9 mouse cellular contexts compared by ENCODE assay signal in genomic region chr7:127928596-127928995, GRCm38 (mm10). TPM values are rescaled to one million over a fixed set of nuclear protein-coding genes. Genes with fewer than 3 reads are reported as not detected.
DNase-seq lines count a peak whose midpoint lies in the region; ATAC-seq and TF ChIP-seq lines count a peak whose summit lies in the region.
"Had no signal": no experiment of that assay in that cellular context is flagged by ENCODE, and none has a peak within 500 bp of the region (broad histone marks: within the 10 kb centered on the region; RNA-seq: fewer than 3 reads in every experiment).

No protein-coding gene starts in this region.

- H3K36me3 ChIP-seq in hindbrain, postnatal 0 days (ENCODE audit: insufficient read depth, low read length), result peaks cover 4% of the 10 kb centered on the region; the same call in 1 of the 2 replicates
- H3K36me3 ChIP-seq in hindbrain, embryonic 11.5 days (ENCODE audit: control insufficient read depth, insufficient read depth, low read length), result no peaks in the 10 kb centered on the region
- H3K36me3 ChIP-seq in intestine, embryonic 14.5 days (ENCODE audit: control insufficient read depth, insufficient read depth, low read length), result peaks cover 32% of the 10 kb centered on the region

- H3K27me3 ChIP-seq in hindbrain, postnatal 0 days (ENCODE audit: insufficient read depth, low read length), result peaks cover 9% of the 10 kb centered on the region; the same call in 1 of the 2 replicates
- peaks cover 12% of the 10 kb centered on the region for H3K27me3 ChIP-seq in hindbrain, embryonic 11.5 days (ENCODE audit: control insufficient read depth, insufficient read depth, low read length)
- peaks cover 6% of the 10 kb centered on the region; the same call in 1 of the 2 replicates for H3K27me3 ChIP-seq in intestine, embryonic 14.5 days (replicated peaks; ENCODE audit: control insufficient read depth, insufficient read depth, low read length)
- H3K27me3 ChIP-seq: Patski had no signal

- ATAC-seq in hindbrain, postnatal 0 days, result peak; percentile 13; the same call in 1 of the 2 replicates
- ATAC-seq in hindbrain, embryonic 11.5 days (ENCODE audit: low FRiP score), result no peak
- no peak for ATAC-seq in intestine, embryonic 14.5 days (replicated peaks; ENCODE audit: low FRiP score, low TSS enrichment, low read depth)
- ATAC-seq: forebrain, embryonic 16.5 days; Patski had no signal

- H3K27ac ChIP-seq in hindbrain, postnatal 0 days, result no peak overlapping the region
- no peak overlapping the region for H3K27ac ChIP-seq in hindbrain, embryonic 11.5 days (ENCODE audit: low read depth, low read length)
- H3K27ac ChIP-seq in intestine, embryonic 14.5 days (ENCODE audit: low read depth), result no peak overlapping the region

- 48% methylated on average over 5 of the region's 5 CpGs for WGBS in hindbrain, postnatal 0 days
- WGBS in hindbrain, embryonic 11.5 days, result 52% methylated on average over 5 of the region's 5 CpGs
- 48% methylated on average over 5 of the region's 5 CpGs for WGBS in intestine, embryonic 14.5 days

- no peak for TF ChIP-seq CTCF in hindbrain, postnatal 0 days (IDR thresholded peaks at IDR 0.05; ENCODE audit: low read depth)

- H3K9me3 ChIP-seq in hindbrain, postnatal 0 days (ENCODE audit: low read length), result no peaks in the 10 kb centered on the region
- H3K9me3 ChIP-seq in hindbrain, embryonic 11.5 days (ENCODE audit: control insufficient read depth, low read length), result no peaks in the 10 kb centered on the region
- no peaks in the 10 kb centered on the region for H3K9me3 ChIP-seq in intestine, embryonic 14.5 days (ENCODE audit: control insufficient read depth, low read length)

- intact Hi-C loops in left cerebral cortex, postnatal 14 days (cut with DNase I), result no loop called here

- no peak overlapping the region for H3K4me3 ChIP-seq in hindbrain, postnatal 0 days (ENCODE audit: low read length)
- H3K4me3 ChIP-seq in hindbrain, embryonic 11.5 days (ENCODE audit: low read depth, low read length), result no peak overlapping the region
- peak overlapping the region; percentile 37 for H3K4me3 ChIP-seq in intestine, embryonic 14.5 days (ENCODE audit: low read depth, low read length)

- no peak overlapping the region for H3K9ac ChIP-seq in hindbrain, postnatal 0 days (replicated peaks; ENCODE audit: low read length)
- H3K9ac ChIP-seq in hindbrain, embryonic 11.5 days (ENCODE audit: low read depth, low read length), result no peak overlapping the region
- H3K9ac ChIP-seq in intestine, embryonic 14.5 days (ENCODE audit: low read length), result peak overlapping the region; percentile 43; the same call in 1 of the 2 replicates

- H3K4me1 ChIP-seq in hindbrain, postnatal 0 days (ENCODE audit: insufficient read depth, low read length), result peaks cover 3% of the 10 kb centered on the region; the same call in 1 of the 2 replicates
- H3K4me1 ChIP-seq in hindbrain, embryonic 11.5 days (replicated peaks; ENCODE audit: control insufficient read depth, insufficient read depth, low read length), result no peaks in the 10 kb centered on the region; the same call in 1 of the 2 replicates
- H3K4me1 ChIP-seq in intestine, embryonic 14.5 days (replicated peaks; ENCODE audit: control insufficient read depth, insufficient read depth, low read length), result peaks cover 9% of the 10 kb centered on the region

- no peak for DNase-seq in hindbrain, postnatal 0 days (ENCODE audit: low spot score)
- DNase-seq in hindbrain, embryonic 11.5 days (ENCODE audit: low spot score), result no peak
- DNase-seq in intestine, embryonic 14.5 days (ENCODE audit: low spot score), result no peak
- DNase-seq in kidney, postnatal 36 days, result peak; percentile 58 to 59
- peak; percentile 51 for DNase-seq in lung, postnatal 36 days
- DNase-seq in left cerebral cortex, postnatal 14 days (ENCODE audit: low spot score in 2 of 2), result no peak
- DNase-seq in adrenal gland, adult 8-10 months, result no peak

- H3K4me2 ChIP-seq in hindbrain, postnatal 0 days (ENCODE audit: low read depth, low read length), result no peak overlapping the region
- no peak overlapping the region for H3K4me2 ChIP-seq in hindbrain, embryonic 11.5 days (replicated peaks; ENCODE audit: low read depth, low read length)
- H3K4me2 ChIP-seq in intestine, embryonic 14.5 days (ENCODE audit: low read length), result peak overlapping the region; percentile 40

RNA-seq across cellular contexts. Expression of gene Prss8, which starts 1.3 kb away (rescaled TPM):
- total RNA-seq in hindbrain, postnatal 0 days (2014; rRNA removed), result 0.26 and 0.32 TPM in 2 replicates
- polyA plus RNA-seq in hindbrain, postnatal 0 days (2015; fragmentation: Nextera tagmentation; extraction: Ambion mirVana), result 0.35 and 0.44 TPM in 2 replicates
- 3.4 and 4.9 TPM in 2 replicates for polyA plus RNA-seq in hindbrain, embryonic 11.5 days (2014; fragmentation: Nextera tagmentation; extraction: Ambion mirVana)
- 39.8 and 41.6 TPM in 2 replicates for polyA plus RNA-seq in intestine, embryonic 14.5 days (2014; fragmentation: Nextera tagmentation; extraction: Ambion mirVana)
- total RNA-seq in left cerebral cortex, postnatal 14 days (2021), result under 1 TPM in 1 of 2 experiments, not detected in 1; 0.89 TPM
- total RNA-seq in adrenal gland, adult 8-10 months (2022), result under 1 TPM in 1 of 4 experiments, not detected in 3; 0.16 TPM

RNA-seq across cellular contexts. Expression of gene Kat8, which starts 16.3 kb away (rescaled TPM):
- 24.9 and 33.5 TPM in 2 replicates for total RNA-seq in hindbrain, postnatal 0 days (2014; rRNA removed)
- polyA plus RNA-seq in hindbrain, postnatal 0 days (2015; fragmentation: Nextera tagmentation; extraction: Ambion mirVana), result 30.1 and 33.9 TPM in 2 replicates
- polyA plus RNA-seq in hindbrain, embryonic 11.5 days (2014; fragmentation: Nextera tagmentation; extraction: Ambion mirVana), result 49.7 and 50.1 TPM in 2 replicates
- 37.9 and 41.9 TPM in 2 replicates for polyA plus RNA-seq in intestine, embryonic 14.5 days (2014; fragmentation: Nextera tagmentation; extraction: Ambion mirVana)
- 10 to 100 TPM; 26.0 to 30.0 TPM for total RNA-seq in left cerebral cortex, postnatal 14 days (2021)
- total RNA-seq in adrenal gland, adult 8-10 months (2022), result 10 to 100 TPM; 29.0 to 33.4 (median 31.1) TPM

RNA-seq across cellular contexts. Expression of gene Prss36, which starts 17.9 kb away (rescaled TPM):
- 17.0 and 19.9 TPM in 2 replicates for total RNA-seq in hindbrain, postnatal 0 days (2014; rRNA removed)
- polyA plus RNA-seq in hindbrain, postnatal 0 days (2015; fragmentation: Nextera tagmentation; extraction: Ambion mirVana), result 16.5 and 17.3 TPM in 2 replicates
- polyA plus RNA-seq in hindbrain, embryonic 11.5 days (2014; fragmentation: Nextera tagmentation; extraction: Ambion mirVana), result 8.5 and 11.0 TPM in 2 replicates
- polyA plus RNA-seq in intestine, embryonic 14.5 days (2014; fragmentation: Nextera tagmentation; extraction: Ambion mirVana), result 8.6 and 11.0 TPM in 2 replicates
- 10 to 100 TPM in 1 of 2 experiments, 1 to 10 TPM in 1; 9.8 to 10.3 TPM for total RNA-seq in left cerebral cortex, postnatal 14 days (2021)
- total RNA-seq in adrenal gland, adult 8-10 months (2022), result 10 to 100 TPM in 2 of 4 experiments, 1 to 10 TPM in 2; 8.4 to 10.5 (median 9.6) TPM

RNA-seq across cellular contexts. Expression of gene Bckdk, which starts 24.7 kb away (rescaled TPM):
- 44.3 and 55.0 TPM in 2 replicates for total RNA-seq in hindbrain, postnatal 0 days (2014; rRNA removed)
- 61.5 and 63.5 TPM in 2 replicates for polyA plus RNA-seq in hindbrain, postnatal 0 days (2015; fragmentation: Nextera tagmentation; extraction: Ambion mirVana)
- 96.5 and 105 TPM in 2 replicates for polyA plus RNA-seq in hindbrain, embryonic 11.5 days (2014; fragmentation: Nextera tagmentation; extraction: Ambion mirVana)
- 188 and 189 TPM in 2 replicates for polyA plus RNA-seq in intestine, embryonic 14.5 days (2014; fragmentation: Nextera tagmentation; extraction: Ambion mirVana)
- total RNA-seq in left cerebral cortex, postnatal 14 days (2021), result 10 to 100 TPM; 36.8 to 45.1 TPM
- total RNA-seq in adrenal gland, adult 8-10 months (2022), result 100 to 1,000 TPM; 108 to 147 (median 120) TPM

RNA-seq across cellular contexts. Expression of gene Vkorc1, which starts 33.2 kb away (rescaled TPM):
- 37.2 and 43.0 TPM in 2 replicates for total RNA-seq in hindbrain, postnatal 0 days (2014; rRNA removed)
- 72.6 and 79.8 TPM in 2 replicates for polyA plus RNA-seq in hindbrain, postnatal 0 days (2015; fragmentation: Nextera tagmentation; extraction: Ambion mirVana)
- polyA plus RNA-seq in hindbrain, embryonic 11.5 days (2014; fragmentation: Nextera tagmentation; extraction: Ambion mirVana), result 48.0 and 53.9 TPM in 2 replicates
- polyA plus RNA-seq in intestine, embryonic 14.5 days (2014; fragmentation: Nextera tagmentation; extraction: Ambion mirVana), result 157 and 174 TPM in 2 replicates
- total RNA-seq in left cerebral cortex, postnatal 14 days (2021), result 10 to 100 TPM; 21.9 to 25.5 TPM
- total RNA-seq in adrenal gland, adult 8-10 months (2022), result 10 to 100 TPM; 69.6 to 94.3 (median 79.1) TPM

Comparison
In these comparisons a context has a peak if more than half of its experiments do, and no peak if none do; other contexts are left out.
1. DNase-seq: peak in kidney, postnatal 36 days (2 of 2) and lung, postnatal 36 days (single experiment); none in hindbrain, postnatal 0 days (single experiment), hindbrain, embryonic 11.5 days (single experiment), intestine, embryonic 14.5 days (single experiment), left cerebral cortex, postnatal 14 days (0 of 2) and adrenal gland, adult 8-10 months (single experiment).